Mouse (Mus musculus) midbrain, postnatal 0 days (tissue): Measurements from ENCODE around the gene Syne2. TPM values are rescaled to one million over a fixed set of nuclear protein-coding genes. Genes with fewer than 3 reads are reported as not detected.

Experiments
- ATAC-seq: fragments of 200-750 bp; cut with Nextera tagmentation; 2 replicates; pipeline ENCODE4 v1.8.0; 2017; ENCODE audit warnings: moderate number of reproducible peaks, mild to moderate bottlenecking, moderate TSS enrichment, moderate library complexity; ENCODE audit not compliant: low FRiP score
- DNase-seq: peaks from one replicate; pipeline ENCODE4 v3.0.0-alpha.2; 2015; ENCODE audit warnings: low spot score
- H3K27ac ChIP-seq: fragments of 300-500 bp; sonication (generic); 2 replicates; pipeline ENCODE4 v1.5.1; 2014; ENCODE audit warnings: low read depth, mild to moderate bottlenecking, low read length, mixed read lengths
- H3K27me3 ChIP-seq: fragments of 300-500 bp; sonication (generic); 2 replicates; pipeline ENCODE4 v1.6.1; 2014; ENCODE audit warnings: low read length, control low read depth, mixed read lengths; ENCODE audit not compliant: insufficient read depth
- H3K36me3 ChIP-seq: fragments of 300-500 bp; sonication (generic); 2 replicates; pipeline ENCODE4 v1.6.1; 2014; ENCODE audit warnings: low read length, control low read depth, mixed read lengths; ENCODE audit not compliant: insufficient read depth
- H3K4me1 ChIP-seq: fragments of 300-500 bp; sonication (generic); 2 replicates; pipeline ENCODE4 v1.6.1; 2014; ENCODE audit warnings: mild to moderate bottlenecking, control low read depth, antibody characterized with exemption, low read length, mixed read lengths; ENCODE audit not compliant: insufficient read depth
- H3K4me2 ChIP-seq: fragments of 300-500 bp; sonication (generic); 2 replicates; pipeline ENCODE4 v1.6.1; 2014; ENCODE audit warnings: low read depth, mild to moderate bottlenecking, low read length, mixed read lengths; ENCODE audit not compliant: poor library complexity, severe bottlenecking
- H3K4me3 ChIP-seq: fragments of 300-500 bp; sonication (generic); 2 replicates; pipeline ENCODE4 v1.5.1; 2014; ENCODE audit warnings: low read depth, mild to moderate bottlenecking, low read length, moderate library complexity
- H3K9ac ChIP-seq: fragments of 300-500 bp; sonication (generic); replicated peaks from 2 replicates; pipeline ENCODE4 v1.6.1; 2014; ENCODE audit warnings: mild to moderate bottlenecking, low read length, moderate library complexity, mixed read lengths; ENCODE audit not compliant: poor library complexity, severe bottlenecking
- H3K9me3 ChIP-seq: fragments of 300-500 bp; sonication (generic); 2 replicates; pipeline ENCODE4 v1.6.1; 2016; ENCODE audit warnings: low read length, control low read depth
- CTCF ChIP-seq: IDR thresholded peaks from 2 replicates; pipeline ENCODE4 v1.5.1; 2016; ENCODE audit warnings: antibody characterized with exemption, mild to moderate bottlenecking
- WGBS: fragments of 180-500 bp; shearing (Covaris S2); extraction: QIAGEN DNeasy Blood & Tissue Kit; methylation state at CpG from one replicate; pipeline ENCODE4 v1.1.7; 2014; 5-methylcytosine and 5-hydroxymethylcytosine counted together
- polyA plus RNA-seq: library from polyadenylated mRNA; unstranded; fragments of >200 nt; fragmentation: Nextera tagmentation; extraction: Ambion mirVana; gene quantifications from 2 replicates; pipeline ENCODE4 v1.2.1, GENCODE M21; 2015
- total RNA-seq: library from RNA; depleted of rRNA; stranded (reverse); fragments of >200 nt; gene quantifications from 2 replicates; pipeline ENCODE4 v1.2.3, GENCODE M21; 2014

Syne2 gene
- total and polyA plus RNA-seq, 2 experiments from 2014 or later: 20.3 to 49.3 TPM

- no peak for ATAC-seq
Measured at GRCm38 (mm10) chr12:75879636-75880317, 61.8 kb downstream of the Syne2 start.

DNA sequence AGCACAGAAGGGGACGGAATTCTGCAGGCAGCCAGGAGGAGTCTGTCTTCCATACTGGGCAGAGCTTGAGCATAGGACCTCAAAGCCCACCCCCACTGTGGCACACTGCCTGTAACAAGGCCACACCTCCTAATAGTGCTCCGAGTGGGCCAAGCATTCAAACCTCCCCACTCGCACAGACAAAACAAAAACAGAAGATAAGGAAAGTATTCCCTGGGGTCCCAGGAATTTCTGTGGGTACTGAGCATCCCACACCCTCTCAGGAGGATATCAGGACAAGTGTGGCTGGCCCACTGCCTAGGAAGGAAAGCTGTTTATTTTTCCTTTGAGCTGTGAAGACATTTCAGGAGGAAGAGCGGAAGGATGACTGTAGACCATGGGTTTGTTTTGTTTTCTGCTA lies 63.6 kb downstream of the Syne2 start:
- Histone ChIP-seq H3K36me3 (no peaks in the 10 kb centered on the region), H3K4me2 (no peak overlapping the region), H3K9ac (no peak overlapping the region), H3K4me3 (no peak overlapping the region), H3K4me1 (no peaks in the 10 kb centered on the region), H3K27me3 (no peaks in the 10 kb centered on the region), H3K9me3 (no peaks in the 10 kb centered on the region), H3K27ac (no peak overlapping the region)
- no peak for TF ChIP-seq CTCF
- ATAC-seq (no peak), DNase-seq (no peak)
- WGBS: 71% methylated on average over 4 of the region's 4 CpGs

More at GRCm38 (mm10) chr12:75879636-75880317, 61.8 kb downstream of the Syne2 start:
- Histone ChIP-seq H3K9ac (no peak overlapping the region), H3K4me2 (no peak overlapping the region), H3K4me3 (no peak overlapping the region), H3K36me3 (no peaks in the 10 kb centered on the region), H3K27me3 (no peaks in the 10 kb centered on the region), H3K4me1 (no peaks in the 10 kb centered on the region), H3K27ac (no peak overlapping the region), H3K9me3 (no peaks in the 10 kb centered on the region)
- WGBS: 91% methylated on average over 12 of the region's 12 CpGs
- no peak for TF ChIP-seq CTCF
- no peak for DNase-seq

DNA sequence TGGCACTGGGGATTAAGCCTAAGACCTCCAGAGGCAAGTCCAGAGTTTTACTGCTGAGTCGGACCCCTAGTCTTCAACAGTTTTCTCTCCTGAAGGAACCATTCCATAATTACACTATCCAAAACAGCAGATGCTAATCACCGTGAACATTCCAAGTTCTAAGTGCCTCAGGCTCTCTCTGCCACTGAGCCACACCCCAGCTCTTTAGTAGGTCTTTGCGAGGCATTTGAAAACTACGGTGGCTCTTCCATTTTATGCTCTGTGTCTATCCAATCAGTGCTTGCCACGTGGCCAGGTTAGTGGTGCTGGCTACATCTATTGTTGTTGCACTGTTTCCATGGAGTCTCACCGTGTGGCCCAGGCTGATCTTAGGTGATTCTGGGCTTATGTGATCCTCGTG lies 68.2 kb downstream of the Syne2 start:
- Histone ChIP-seq H3K4me1 (no peaks in the 10 kb centered on the region), H3K27me3 (no peaks in the 10 kb centered on the region), H3K36me3 (no peaks in the 10 kb centered on the region), H3K9ac (no peak overlapping the region), H3K4me2 (no peak overlapping the region), H3K4me3 (no peak overlapping the region), H3K9me3 (no peaks in the 10 kb centered on the region), H3K27ac (no peak overlapping the region)
- no peak for TF ChIP-seq CTCF
- ATAC-seq (no peak), DNase-seq (no peak)
- 80% methylated on average over 7 of the region's 7 CpGs for WGBS

GRCm38 (mm10) chr12:75886946-75887345 lies 69.0 kb downstream of the Syne2 start:
- no peak for DNase-seq
- Histone ChIP-seq H3K27ac (no peak overlapping the region), H3K4me3 (no peak overlapping the region), H3K4me1 (no peaks in the 10 kb centered on the region), H3K9ac (no peak overlapping the region), H3K9me3 (no peaks in the 10 kb centered on the region), H3K4me2 (no peak overlapping the region), H3K36me3 (no peaks in the 10 kb centered on the region), H3K27me3 (no peaks in the 10 kb centered on the region)
- 92% methylated on average over 2 of the region's 2 CpGs for WGBS
- ATAC-seq: no peak
- no peak for TF ChIP-seq CTCF

- H3K36me3 ChIP-seq: no peaks in the 10 kb centered on the region
- WGBS: 82% methylated on average over 12 of the region's 12 CpGs
- no peaks in the 10 kb centered on the region for H3K9me3 ChIP-seq
- TF ChIP-seq CTCF: no peak
- H3K4me3 ChIP-seq: no peak overlapping the region
- no peak overlapping the region for H3K4me2 ChIP-seq
- no peak overlapping the region for H3K27ac ChIP-seq
- ATAC-seq (no peak), DNase-seq (no peak)
- no peaks in the 10 kb centered on the region for H3K27me3 ChIP-seq
- no peaks in the 10 kb centered on the region for H3K4me1 ChIP-seq
- no peak overlapping the region for H3K9ac ChIP-seq
Measured at GRCm38 (mm10) chr12:75888721-75889120, 70.8 kb downstream of the Syne2 start.

- no peak for DNase-seq
- no peaks in the 10 kb centered on the region for H3K36me3 ChIP-seq
- H3K9ac ChIP-seq: no peak overlapping the region
- TF ChIP-seq CTCF: no peak
- H3K4me1 ChIP-seq: no peaks in the 10 kb centered on the region
- no peaks in the 10 kb centered on the region for H3K9me3 ChIP-seq
- no peaks in the 10 kb centered on the region for H3K27me3 ChIP-seq
- WGBS: 95% methylated on average over 5 of the region's 5 CpGs
- H3K4me2 ChIP-seq: no peak overlapping the region
- H3K4me3 ChIP-seq: no peak overlapping the region
- no peak overlapping the region for H3K27ac ChIP-seq
- ATAC-seq: no peak
Measured at GRCm38 (mm10) chr12:75891206-75891605, 73.3 kb downstream of the Syne2 start.
